Mouse (Mus musculus): Measurements from ENCODE around the gene Dus2. TPM values are rescaled to one million over a fixed set of nuclear protein-coding genes. Genes with fewer than 3 reads are reported as not detected.
"Not testable (repeated sequence)": the region's sequence is repeated elsewhere in the genome, so short reads cannot be mapped to it uniquely, and the experiment has no call there.

The Dus2 gene
- total RNA-seq, 2 experiments from 2014 or later, result 18.9 to 22.6 TPM

DNA sequence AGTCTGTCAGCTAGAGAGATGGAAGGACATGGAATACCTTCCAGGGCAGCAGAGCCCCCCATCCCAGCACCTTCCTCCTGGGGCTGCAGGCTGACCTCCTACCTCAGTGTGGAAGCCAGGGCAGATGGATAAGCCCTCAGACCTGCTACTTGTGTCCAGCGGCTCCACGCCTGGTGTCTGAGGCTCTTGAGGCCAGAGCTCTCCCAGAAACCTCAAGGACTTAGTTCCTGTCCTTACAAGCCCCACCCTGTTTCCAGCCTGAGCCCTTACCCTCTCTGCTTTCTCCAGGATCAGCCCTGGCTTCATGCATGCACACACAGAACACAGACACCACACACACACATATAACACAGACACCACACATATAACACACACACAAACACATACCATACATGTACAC is 409 bp downstream of the Dus2 start:
- no peak for DNase-seq

DNA sequence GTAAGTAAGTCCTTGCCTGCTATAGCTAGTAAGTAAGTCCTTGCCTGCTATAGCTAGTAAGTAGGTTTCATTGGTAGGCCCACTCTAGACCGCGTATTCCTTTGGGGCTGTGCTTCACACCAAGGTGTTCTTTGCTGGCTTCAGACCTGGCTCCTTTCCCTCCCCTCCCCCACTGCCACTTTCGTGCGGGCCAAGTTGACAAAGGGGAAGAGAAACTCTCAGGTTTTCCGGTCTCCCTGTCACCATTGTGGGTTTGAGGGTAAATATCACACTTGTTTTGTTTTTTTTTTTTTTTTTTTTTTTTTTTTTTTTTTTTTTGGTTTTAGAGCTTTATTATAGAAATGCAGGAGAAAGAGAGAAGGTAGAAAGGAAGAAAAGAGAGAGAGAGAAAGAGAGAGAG is 1.4 kb downstream of the Dus2 start:
- DNase-seq, result no peak

DNA sequence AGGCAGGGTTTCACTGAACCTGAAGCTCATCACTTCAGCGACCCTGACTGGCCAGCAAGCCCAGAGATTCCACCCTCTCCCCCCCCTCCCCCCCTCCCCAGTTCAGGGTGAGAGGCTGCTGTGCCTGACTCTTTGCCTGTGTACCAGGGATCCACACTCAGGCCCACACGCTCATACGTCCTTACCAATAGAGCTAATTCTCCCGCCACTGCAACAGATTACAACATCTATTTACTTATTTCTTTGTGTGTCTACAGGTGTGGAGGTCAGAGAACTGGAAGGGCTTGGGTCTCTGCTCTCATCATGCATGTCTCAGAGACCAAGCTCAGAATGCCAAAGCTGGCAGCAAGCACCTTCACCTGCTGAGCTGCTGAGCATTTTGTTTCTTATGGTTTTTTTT is 2.1 kb downstream of the Dus2 start:
- no peak for DNase-seq

DNA sequence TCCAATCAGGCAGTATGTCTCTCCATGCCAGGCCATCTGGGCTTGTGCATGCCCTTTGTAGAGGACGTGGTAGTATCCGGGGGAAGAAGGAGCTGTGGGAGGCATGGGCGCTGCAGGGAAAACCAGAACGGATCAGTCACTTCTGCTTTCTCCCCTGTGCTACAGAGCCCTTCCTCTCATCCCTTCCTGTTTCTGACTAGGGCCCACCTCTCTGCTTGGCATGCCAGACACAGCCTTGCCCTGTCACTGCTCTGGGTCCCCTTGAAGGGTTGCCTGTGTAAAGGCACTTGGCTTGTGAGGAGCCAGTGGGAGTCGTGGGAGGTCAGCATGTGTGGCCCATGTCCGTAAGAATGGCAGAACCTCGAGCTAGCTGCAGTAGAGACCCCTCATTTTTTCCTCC is 5.2 kb downstream of the Dus2 start:
- no peak for DNase-seq

DNA sequence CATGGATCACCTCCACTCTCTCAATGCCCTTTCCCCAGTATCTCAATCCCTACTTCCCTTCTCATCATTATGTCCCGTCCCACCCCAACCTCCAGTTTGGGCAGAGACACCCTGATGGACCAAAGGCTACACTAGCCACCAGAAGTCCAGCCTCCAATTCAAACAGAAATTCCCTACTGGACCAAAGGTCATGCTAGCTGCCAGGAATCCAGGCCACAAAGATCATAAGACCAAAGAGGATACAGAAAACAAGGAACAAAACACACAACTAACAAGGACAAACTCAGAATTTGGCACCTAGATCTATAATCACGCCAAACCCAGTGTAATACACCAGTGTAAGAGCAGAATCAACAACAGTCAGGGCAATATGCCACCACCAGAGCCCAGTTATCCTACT is 7.8 kb downstream of the Dus2 start:
- no peak for DNase-seq

DNA sequence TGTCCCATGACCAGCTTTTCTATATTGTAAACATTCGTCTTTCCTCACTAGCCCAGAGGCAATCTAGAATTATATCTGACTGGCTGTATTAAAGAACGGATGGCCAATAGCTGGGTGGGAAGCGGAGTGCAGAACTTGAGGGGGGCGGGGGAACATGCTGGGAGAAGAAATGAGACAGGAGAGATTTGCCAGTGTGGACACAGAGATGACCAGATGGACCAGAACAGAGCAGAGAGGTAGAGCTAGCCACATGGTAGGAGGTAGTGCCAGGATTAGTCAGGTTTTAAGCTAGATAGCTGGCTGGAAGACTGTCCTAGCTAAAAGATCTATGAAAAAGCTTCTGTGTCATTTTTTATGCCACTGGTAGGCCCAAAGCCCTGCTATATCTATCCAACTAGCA is 10.8 kb downstream of the Dus2 start:
- no peak for DNase-seq

DNA sequence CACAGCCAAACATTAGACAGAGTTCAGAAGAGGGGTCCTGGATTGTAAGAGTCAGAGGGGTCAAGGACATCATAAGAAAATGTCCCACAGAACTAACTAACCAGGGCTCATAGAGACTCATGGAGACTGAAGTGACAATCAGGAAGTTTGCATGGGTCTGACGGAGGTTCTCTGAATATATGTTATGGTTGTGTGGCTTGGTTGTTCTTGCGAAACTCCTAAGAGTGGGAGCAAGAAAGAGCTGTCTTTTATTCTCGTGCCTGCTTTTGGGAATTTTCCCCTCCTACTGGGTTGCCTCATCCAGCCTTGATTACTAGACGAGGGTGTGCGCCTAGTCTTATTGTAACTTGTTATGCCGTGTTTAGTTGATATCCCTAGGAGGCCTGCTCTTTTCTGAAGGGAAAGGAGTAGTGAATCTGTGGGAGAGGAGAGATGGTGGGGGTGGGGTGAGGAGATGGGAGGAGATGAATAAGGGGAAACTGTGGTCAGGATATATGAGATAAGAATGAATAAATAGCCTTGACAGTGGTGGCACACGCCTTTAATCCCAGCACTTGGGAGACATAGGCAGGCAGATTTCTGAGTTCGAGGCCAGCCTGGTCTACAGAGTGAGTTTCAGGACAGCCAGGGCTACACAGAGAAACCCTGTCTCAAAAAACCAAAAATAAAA is 13.5 kb downstream of the Dus2 start:
- DNase-seq, result no peak

DNA sequence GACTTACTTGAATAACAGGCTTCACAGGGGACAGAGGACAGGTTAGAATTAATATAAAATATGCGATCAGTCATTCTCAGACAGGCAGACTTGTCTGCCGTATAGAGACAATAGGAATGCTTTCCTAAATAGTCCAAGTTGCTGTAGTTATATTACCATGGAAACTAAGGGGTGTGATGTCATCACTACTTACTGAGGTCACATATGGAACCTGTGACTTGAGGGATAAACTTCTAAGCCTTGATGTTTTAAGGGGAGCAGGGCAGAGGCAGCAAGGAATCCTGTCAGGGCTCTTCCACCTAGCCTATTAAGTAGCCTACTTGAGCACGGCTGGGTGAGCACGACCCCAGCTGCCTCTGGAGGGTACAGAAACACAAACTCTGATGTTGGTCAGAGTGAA is 14.7 kb downstream of the Dus2 start, which contains the start of gene Dpep2nb:
Gene Dpep2nb, minus strand, starts transcription at position 101 of the 400 bp plus-strand sequence.
- DNase-seq, result no peak

DNA sequence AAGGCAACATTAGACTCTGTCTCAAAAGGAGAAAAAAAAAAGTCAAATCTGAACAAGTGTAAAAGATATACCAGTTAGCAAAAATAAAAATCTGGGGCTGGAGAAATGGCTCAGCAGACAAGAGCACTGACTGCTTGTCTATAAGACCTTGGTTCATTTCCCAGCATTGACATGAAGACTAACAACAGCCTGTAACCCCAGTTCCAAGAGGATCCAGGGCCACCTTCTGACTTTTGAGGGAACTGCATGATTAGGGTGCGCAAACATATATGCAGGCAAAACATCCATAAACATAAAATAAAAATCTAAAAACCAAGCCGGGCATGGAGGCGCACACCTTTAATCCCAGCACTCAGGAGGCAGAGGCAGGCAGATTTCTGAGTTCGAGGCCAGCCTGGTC is 15.3 kb downstream of the Dus2 start:
- DNase-seq, result no peak

DNA sequence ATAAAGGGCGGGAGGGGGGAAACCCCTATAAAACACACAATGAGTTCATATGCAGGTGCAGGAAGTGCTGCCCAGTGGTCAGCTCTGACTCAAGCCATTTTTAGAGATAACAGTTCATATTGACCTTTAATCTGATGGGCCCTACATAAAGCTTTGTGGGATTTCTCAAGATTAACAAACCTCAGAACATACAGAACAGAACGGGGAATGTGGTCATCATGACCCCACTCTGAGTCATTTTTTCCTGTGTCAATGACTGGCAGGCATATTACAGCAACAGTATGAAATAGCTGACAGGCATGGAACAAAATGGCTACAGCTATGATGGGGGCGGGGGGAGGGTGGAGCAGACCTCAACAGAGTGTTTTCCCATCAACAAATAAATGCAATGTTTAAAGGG is 16.0 kb downstream of the Dus2 start:
- DNase-seq, result no peak

DNA sequence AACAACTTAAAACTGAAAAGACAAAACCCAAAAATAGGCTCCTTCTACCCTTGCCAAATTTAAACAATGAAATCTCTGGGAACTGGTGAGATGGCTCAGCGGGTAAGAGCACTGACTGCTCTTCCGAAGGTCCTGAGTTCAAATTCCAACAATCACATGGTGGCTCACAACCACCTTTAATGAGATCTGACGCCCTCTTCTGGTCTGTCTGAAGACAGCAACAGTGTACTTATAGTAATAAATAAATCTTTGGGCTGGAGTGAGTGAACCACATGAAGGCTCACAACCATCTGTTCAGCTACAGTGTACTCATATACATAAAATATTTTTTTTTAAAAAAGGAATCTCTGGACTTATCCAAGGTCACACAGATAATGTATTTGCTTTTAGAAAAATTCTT is 16.8 kb downstream of the Dus2 start:
- not testable (repeated sequence) for DNase-seq

DNA sequence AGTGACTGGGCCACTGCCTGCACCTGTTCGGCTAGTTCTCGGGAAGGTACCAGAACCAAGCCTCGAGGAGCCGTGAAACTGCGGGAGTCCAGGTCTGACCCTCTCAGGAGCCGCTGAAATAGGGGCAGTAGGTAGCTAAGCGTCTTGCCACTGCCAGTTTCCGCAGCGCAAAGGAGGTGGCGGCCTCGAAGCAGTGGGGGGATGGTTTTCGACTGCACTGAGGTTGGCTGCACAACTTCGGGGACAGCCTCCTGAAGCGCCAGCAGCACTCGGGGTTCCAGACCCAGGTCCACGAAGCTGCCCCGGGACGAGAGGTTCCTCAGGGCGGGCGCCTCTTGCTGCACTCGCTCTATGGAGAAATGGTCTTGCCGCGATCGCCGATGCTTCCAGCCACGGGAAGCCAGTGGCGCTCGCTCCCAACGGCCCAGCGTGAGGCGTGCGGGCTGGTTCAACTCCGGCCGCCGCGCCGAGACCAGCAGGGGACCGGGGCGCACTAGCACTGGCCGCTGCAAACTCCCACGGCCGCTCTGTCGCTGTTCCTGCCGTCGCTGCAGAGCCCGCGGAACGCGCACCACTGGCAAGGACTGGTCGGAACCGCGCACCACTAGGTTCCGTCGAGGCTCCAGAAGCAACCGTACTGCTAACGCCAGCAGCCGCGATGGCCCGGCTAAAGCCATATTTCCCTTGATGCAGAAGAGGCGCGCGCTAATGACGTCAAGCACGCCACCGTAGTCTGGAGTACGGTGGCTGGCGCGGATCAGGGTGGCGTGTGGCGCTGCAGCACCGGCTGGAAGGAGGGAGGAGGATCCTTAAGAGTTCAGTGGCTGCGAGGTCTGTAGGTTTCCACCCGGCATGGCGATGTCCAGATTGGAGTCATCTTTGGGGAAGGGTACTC is 19.9 kb downstream of the Dus2 start:
- DNase-seq, result peak; percentile 91

DNA sequence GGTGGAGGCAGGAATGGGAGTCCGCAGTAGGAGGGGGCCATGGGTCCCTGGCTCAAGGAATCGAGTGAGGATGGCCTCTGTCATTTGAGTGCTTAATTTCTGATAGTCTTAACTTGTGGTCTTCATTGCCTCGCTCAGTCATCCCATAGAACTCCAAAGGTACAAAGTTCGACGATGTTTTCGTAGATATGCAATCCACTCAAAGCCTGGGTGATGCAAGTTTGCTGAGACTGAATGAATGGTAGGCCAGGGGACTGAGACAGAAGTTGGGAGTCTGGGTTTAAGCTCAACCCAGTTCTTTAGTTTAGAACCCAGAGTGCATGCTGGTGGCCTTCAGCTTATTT is 20.5 kb downstream of the Dus2 start, which contains the start of gene Ddx28:
Gene Ddx28, minus strand, starts transcription at position 240 of the 344 bp plus-strand sequence.
- no peak for DNase-seq

DNA sequence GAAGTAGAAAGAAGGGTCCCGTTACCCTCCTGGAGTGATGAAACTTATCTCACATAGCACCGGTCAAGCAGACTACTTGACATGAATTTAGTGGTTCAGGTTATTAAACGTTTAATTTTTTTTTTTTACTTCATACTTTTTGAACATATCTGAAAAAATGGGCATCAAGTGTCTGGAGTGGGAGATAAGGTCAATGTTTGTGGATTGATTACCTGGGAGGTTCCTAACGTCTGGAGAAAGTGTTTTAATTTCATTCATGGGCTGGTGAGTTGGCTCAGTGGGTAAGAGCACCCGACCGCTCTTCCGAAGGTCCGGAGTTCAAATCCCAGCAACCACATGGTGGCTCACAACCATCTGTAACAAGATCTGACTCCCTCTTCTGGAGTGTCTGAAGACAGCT is 21.1 kb downstream of the Dus2 start:
- DNase-seq, result not testable (repeated sequence)

DNA sequence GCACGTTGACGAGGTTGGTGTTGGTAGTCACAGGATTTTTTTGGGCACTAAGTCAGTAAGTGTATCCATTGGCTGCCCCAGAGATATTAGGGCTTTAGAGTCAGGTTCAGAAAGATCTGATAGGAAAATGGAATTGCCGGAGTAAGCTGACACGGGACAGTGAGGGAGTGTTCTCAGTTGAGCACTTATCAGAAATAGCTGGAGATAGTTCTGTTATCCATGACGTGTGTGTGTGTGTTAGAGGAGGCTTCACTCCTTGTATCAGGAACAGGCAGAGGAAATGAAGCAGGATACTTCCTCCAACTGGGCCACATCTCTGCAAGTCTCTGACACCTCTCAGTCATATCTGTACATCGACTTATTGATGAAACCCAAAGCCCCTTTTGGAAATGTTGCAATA is 25.1 kb downstream of the Dus2 start:
- DNase-seq, result no peak

DNA sequence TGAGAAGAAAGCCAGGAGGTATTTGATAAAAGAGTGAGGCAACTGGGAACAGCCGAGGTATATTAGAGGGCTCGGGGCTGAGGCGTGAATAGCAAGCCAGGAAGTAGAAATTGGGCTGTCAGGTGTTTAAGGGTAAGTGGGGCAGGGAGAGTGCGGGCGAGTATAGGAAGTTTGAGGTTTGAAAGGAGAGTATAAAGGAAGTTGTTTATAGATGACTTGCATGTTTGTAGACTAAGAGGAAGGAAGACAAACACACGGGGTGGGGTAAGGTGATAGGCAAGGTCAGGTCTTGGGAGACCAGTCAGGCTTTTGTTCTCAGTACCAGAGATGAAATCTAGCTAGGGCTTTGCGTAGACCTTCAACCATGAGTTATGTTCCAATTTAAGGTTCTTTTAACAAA is 26.0 kb downstream of the Dus2 start:
- no peak for DNase-seq

DNA sequence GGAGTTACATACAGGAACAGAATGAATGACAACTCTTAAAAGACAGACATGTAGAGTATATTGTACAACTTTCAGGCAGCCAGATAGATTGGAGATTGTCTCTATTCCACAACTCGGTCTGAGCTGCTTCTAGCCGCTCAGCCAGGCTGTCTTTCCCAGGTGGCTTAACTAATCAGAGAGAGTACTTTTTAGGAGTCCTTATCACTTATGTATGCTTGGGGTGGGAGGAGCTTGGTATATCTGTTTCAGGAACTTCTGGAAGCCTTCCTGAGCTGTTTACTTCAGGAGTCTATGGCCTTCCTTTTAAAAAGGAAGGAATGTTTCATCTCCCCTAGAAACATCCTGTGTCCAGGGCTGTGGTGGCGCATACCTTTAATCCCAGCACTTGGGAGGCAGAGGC is 26.9 kb downstream of the Dus2 start:
- no peak for DNase-seq

DNA sequence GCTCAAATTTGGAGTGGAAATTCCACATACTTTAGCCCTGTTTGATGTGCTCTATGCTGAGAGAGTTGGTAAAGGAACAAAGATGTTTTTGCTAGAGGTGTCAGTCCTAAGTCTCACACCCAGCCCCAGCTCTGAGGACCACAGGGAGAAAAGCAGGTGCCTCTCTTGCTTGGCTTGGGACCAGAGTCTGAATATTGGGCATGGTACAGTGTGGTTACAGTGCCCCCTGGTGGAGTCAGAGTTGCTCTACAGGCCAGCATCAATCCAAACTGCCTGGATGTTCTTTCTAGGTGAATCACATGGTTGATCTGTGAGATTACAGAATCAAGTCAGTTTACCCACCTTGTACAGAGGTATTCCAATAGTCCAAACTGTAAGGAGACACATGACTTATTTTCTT is 31.3 kb downstream of the Dus2 start:
- DNase-seq, result peak; percentile 67 to 75

DNA sequence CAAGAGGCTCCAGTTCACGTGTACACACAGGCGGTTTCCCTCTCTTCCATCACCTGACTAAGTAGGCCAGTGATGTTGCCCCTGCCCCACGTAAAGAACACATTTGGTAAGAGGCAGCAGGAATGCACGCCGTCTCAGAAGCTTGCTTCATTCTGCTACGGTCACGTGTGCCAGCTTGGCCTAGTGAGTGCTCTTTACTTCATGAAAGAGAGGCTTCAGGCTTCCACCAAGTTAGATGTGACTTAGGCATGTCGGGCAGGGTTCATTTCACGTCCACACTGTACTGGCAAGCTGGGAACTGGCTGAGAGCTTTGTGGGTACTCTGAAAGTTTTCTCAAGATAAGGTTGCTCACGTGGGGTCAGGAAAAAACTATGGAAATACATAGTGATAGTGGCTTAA is 47.6 kb downstream of the Dus2 start:
- DNase-seq, result no peak

DNA sequence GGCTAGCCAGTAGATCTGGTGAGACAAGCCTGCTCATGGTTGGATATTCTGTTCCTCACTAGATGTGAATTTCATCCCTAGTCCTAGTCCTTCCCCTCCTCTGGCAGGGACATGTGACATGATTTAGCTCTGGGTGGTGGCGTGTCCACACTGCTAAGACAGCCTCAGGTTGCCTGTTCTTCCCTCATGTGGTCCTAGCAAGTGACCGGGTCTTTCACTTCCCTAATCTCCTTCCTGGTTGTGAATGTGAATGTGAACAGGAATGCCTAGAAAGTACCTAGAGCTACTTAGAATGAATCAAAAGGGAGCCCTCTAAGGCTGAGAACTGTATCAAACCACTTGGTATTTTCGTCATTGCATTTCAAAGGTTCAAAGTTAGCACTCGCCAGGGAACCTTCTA is 48.5 kb downstream of the Dus2 start:
- DNase-seq, result no peak

DNA sequence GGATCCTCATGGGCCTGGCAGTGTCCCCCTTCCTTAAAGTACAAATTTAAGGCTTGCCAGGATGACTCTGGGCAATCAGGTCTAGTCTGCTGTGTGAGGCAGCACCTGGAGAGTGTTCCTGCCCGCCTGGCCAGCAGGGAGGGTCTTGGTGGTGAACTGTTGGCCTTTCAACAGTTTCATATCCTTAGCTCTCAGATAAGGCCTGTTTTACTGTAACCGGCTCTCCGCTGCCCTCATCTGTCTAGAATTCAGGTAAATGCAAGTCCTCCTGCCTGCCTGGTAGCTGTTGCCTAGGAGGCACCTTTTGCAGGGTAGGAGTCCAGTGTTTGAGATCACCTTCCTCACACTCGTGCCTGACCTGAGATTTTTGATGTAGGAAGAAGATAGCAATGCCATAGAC is 49.1 kb downstream of the Dus2 start:
- DNase-seq, result no peak

DNA sequence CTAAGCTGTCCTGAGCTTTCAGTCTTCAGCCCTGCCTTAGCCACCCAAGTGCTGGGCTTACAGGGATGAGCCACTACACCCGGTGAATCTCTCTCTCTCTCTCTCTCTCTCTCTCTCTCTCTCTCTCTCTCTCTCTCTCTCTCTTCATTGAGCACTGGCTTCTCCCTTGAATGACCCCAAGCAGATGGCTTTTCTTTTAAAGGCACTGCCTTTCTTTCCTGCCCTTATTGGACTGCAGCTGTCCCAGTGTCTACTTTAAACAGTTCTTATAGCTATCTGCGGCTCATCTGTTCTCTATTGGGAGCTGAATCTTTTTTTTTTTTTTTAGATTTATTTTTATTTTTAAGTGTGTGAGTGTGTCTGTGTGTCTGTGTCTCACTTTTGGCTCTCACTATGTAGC is 51.9 kb downstream of the Dus2 start:
- DNase-seq, result no peak

DNA sequence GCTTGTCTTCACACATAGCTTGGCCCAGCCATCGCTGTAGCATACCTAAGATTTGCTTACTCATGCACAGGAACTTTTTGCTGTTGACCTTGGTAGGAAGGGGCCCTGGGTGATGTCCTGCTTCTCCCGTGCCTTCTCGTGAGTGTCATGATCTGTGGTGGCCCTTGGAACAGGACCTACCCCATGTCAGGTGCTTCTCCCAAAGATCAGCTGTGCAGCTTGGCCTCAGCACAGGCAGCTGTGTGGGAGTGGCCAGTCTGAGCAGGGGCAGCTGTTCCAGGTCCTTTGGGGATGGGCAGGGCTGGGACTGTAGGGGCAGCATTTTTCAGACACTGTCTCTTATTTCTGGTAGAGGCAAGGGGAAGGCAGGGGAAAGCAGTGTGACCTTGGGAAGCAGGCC is 53.0 kb downstream of the Dus2 start:
- DNase-seq, result no peak

Measured in layer of hippocampus, postnatal 36 days (tissue).